Mouse (Mus musculus) Muller cell, postnatal 12 days (primary cell): Measurements from ENCODE around the gene Slc24a3.

ENCODE experiments used
- DNase-seq: peaks from one replicate; pipeline ENCODE4 v3.0.0-alpha.2; 2015; ENCODE audit errors: inconsistent ontology term

The Slc24a3 gene

DNA sequence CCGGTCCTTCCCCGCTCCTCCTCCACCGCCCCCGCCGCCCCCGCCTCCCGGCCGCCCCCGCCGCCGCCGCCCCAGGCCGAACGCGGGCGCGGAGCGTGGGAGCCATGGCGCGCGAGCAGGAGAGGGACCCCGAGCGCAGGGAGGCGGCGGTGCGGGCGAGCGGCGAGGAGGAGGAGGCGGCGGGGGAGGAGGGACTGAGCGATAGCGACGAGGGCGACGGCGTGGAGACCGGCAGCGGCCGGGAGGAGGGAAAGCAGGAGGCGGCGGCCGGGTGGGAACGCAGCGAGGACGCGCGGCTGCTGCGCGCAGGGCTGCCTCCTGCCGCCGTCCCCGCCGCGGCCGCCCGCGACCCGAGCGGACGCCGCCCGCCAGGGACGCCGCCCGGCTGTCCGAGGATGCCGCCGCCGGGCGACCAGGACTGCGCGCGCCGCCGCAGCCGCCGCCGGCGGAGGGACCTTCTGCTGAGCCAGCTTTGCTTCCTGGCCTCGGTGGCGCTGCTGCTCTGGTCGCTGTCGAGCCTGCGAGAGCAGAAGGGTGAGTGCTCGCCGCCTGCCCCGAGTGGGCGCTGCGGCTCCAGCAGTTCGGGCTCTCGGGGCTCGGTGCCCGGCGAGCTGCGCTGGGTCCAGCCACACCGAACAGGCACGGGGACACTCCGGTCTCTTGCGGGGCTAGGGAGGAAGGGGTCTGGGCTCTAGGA is at the start of gene Slc24a3:
Gene Slc24a3 (plus strand): TSS at position 91 of the 697 bp plus-strand sequence.
- DNase-seq, result peak; percentile 91

DNA sequence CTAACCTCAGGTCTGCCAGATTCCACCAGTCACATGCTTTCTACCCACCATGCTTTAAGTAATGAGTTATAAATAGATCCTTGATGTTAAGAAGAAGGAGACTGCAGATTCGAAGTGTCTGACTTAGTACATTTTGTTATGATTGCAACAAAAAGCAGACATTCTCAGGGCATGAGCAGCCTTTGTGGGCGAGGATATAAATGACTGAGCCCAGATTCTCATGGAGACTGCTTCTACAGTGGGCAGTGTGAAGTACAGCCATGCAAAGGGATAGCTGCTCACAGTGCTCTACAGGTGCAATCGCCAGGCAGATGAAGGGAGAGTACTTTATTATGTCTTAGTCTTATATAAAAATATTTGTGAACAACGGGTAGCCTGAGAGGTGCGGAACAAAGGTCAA is 49.8 kb upstream of the Slc24a3 start:
- DNase-seq, result no peak

DNA sequence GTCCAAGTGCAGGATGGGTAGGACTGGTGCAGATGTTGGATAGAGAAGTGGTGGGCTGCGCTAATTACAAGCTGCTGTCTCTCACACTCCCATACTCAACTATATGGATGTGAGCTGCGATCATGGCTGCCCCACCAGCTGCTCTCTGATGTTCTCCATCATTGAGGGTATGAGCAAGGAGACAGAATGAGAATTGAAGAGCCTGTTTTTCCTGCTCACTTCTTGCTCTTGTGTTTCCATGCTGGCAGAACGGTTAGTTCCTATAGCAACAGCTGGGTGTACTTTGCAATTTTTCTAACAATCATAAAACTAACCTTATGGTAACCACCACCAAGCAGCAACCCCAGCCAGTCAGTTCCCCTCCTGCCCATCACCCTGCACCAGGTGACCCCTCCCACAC is 39.8 kb upstream of the Slc24a3 start:
- DNase-seq, result no peak

DNA sequence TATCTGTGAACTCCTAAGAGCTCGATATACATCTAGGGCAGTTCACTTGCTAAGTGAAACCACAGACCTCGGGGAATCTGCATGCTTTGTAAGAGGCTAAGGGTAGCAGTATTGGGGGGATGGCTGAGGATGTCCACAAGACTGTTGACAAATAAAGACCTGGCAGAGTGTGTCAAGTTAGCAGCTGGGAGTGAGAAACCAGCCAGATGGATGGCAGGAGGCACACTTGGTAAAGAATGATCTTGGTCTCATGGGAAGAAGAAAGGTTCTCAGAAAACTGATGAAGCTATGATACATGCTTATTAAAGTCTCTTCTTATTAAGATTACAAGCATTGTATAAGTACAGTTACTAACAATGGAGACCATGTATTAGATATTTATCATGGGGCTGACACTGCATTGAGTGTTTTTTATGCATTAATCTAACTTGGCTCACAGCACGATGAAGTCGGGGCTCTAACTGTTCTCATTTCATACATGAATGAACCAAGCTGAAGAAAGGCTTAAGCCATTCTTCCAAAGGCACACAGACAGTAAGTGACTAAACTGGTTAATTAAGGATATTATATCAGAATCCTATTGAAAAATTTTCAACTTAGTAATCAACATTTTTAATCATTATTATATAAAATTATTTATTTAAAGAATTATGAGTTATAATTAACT is 30.8 kb upstream of the Slc24a3 start:
- DNase-seq, result no peak

DNA sequence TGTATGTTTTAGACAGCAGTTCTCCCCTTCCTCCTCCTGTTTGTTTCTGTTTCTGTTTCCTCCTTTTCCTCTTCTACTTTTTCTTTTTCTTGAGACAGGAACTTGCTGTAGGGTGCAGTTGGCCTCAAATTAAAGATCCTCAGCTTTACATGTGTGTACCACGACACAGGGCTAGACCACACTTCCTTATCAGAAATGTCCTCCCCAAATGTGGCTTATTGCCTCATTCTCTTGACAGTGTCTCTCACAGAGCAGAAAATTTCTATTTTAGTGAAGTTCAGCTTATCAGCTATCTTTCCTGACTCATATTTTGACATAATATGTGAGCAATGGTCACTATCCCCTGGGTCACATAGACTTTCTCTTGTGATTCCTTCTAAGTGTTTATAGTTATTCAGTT is 17.1 kb upstream of the Slc24a3 start:
- no peak for DNase-seq

DNA sequence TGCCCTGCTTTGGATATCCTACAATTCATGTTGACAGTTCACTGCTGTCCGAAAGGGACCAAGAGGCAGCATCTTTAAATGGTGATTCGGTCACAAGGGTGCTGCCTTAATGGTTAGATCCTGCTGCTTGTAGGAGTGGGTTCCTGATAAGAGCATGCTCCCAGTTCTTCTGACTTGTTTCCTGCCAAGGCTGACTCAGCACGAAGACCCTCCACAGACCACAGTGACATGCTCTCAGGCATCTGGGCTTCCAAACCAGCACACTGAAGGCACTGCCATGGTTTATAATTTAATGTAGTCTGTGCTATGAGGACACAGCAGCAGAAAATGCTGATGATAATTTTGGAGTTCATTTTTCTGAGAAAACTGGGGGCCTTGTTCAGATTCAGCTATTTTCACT is 16.7 kb upstream of the Slc24a3 start:
- DNase-seq, result no peak

DNA sequence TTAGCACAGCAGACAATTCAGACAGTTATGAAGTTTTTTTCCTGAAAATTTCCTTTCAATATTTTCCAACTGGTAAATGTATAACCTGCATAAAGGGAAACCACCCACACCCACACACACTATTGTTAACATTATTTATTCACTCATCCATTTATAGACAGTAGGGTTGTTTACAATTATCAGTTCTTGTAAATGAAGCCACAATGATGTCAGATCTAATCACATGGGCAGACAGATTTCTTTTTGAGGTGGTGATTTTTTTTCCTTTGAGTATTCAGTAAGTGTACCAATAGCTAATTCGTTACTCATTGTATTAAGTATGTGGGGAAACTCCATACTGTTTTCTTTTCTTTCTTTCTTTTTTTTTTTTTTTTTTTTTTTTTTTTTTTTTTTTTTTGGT is 15.3 kb upstream of the Slc24a3 start:
- no peak for DNase-seq

DNA sequence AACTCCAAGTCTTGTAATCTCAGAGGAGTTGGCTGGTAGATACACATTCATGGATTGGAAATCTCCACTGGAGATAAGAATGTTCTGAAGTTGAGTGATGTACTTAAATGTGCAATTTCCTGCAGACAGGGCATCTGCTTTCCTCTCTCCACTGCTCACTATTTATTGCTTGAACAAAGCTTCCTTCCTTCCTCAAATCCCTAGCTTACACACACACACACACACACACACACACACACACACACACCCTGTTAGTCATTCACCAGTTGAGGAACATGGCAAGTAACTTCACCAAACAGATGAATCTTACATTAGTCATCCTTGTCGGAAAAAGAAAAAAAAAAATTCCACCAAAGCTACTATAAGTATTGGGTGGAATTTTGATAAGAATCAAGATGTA is 8.6 kb upstream of the Slc24a3 start:
- peak; percentile 30 for DNase-seq

DNA sequence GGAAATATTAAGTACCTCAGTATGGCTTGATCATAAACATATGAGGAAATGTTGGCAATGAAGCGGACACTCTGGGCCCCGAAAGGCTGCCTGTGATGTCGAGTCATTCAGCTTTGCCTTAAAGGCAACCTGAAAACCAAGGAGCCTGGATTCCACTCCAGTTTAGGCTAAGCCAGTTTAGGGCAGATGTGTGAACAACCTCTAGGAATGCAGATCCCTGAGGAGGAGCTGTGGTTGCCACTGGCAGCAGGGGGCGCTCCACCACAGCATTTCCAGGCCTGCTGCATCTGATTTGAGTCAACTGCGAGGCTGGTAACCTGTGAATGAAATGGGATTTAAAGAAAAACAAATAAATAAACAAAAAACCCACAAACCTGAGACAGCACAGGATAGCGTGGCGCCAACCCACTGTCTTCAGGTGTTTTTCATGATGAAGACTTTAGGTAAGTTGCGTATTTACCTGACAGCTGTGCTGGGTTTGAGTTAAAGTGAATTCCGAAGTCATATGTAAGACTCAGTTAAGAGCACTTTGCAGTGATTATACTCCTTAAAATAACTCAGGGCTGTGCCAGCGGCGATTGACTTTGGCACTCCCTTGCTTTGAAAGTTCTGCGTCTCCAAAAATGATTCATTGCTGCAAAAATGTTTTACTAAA is 6.4 kb upstream of the Slc24a3 start:
- peak; percentile 72 for DNase-seq

DNA sequence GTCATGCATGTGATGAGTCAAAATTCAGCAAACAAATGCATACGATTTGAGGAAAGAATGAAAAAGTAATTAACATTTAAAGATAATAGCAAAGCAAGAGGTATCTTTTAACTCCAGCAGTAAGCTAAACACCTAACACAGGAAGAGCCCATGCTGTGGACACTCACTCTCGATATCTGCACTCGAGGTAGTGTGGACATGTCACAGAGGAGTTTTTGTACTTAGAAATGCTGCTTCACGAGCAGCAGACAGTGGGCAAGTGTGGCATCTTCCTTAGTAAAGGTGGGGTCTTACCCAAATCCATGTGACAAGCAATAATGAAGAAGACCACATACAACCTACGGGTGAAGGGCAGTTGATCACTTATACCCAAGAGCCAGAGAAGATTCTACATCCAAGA is 3.5 kb upstream of the Slc24a3 start:
- no peak for DNase-seq

DNA sequence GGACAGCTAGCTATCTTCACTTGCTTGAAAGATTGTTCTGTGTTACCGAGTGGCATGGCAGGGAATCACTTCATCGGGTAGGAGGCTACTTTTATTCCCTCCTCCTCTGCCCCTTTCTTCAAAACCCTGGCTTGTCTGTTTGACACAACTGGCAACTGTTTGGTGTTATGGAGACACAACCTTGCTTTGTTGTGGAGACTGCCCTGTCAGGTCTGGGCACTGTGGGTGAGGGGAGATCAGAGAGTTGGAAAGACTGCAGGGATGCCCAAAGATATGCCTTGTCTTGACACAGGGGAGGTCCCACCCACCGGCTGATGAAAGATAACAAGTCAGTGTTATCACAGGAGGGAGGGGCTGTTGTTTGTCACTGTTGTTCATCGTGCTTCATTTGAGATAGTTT is 3.0 kb upstream of the Slc24a3 start:
- no peak for DNase-seq

DNA sequence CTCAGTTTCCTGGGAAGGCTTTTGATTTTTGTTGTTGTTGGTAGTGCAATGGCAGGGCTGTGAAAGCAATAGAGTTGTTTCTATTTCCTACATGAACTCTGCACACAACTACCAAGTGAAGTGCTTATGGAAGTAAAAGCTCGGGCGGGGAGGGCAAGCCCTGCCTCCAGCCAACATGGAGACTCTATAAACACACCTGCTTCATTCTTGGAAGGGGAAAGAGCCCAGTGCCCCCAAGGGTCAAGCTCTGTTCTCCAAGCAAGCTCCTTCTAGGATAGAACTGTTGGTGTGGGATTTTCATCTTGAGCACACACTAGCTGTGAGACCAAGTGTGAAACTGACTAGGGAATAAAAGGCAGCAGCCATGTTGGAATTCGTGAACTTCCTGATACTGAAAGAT is 2.5 kb upstream of the Slc24a3 start:
- DNase-seq, result no peak

DNA sequence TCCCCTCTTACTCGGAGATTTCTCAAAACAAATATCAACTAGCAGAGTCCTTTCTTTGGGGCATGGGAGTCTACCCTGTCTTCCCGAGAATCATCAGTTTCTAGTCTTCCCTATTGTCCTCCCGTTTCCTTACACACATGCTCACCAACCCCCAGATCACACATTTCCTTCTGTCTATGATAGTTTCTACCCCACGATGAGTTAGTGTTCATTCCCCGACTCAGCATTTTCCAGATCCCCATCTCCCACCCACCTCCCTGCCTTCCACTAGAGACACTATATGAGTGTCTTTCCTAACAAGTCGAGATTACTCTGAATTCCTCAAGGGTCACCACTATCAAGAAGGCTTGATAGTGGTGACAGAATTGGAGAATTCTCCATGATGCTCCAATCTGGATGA is 1.7 kb upstream of the Slc24a3 start:
- DNase-seq, result no peak

DNA sequence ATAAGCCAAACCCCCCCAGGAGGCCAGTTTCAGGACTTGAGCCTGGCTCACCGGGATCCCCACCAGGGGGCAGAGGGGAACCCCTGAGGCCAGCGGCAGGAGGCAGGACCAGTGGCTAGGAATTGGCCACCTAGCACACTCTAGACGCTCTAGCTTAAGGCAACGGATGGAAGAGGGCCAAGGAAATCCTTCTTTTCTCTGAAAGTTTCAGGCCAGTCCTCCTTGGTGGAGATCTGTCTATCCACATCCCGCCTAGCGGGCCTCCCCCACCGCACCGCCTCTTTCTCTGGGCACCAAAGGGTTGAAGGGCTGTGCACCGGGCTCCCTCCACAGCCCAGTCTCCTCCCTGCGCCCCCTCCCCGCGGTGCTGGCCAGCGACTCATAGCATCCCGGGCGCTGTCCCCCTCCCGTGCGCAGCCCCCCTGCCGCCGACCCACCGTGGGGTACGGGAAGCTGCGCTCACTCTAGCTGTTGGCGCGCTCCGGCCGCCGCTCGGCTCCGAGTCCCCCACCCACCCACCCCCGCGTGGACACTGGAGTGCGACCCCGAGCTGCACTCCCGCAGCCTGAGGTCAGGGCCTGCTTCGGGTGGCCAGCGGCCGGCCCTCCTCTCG is 397 bp upstream of the Slc24a3 start:
- DNase-seq, result peak; percentile 81

DNA sequence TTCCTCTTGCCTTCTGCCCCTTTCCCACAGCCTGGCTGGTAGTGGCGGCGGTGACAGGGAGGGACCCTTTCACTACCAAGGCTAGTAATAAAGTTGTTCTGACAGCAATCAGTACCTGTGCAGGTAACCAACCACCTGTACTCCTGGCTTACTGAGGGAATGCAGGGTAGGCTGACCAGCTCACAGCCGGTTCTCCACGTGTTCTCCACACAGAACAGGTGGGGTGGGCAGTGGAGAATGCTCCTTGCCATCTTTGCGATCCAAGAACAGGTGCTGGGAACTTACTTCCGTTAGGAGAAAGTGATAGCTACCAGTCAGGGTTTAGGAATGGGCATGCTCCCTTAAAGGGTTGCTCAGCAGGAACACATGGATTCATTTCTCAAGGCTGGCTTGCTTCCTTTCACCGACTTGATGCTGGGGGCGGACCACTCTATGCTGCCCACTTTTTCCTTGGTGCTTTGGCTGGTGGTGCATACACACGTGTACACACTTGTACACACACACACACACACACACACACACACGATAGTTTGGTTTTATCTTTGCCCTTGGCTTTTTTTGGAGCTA is 934 bp downstream of the Slc24a3 start:
- peak; percentile 51 for DNase-seq

DNA sequence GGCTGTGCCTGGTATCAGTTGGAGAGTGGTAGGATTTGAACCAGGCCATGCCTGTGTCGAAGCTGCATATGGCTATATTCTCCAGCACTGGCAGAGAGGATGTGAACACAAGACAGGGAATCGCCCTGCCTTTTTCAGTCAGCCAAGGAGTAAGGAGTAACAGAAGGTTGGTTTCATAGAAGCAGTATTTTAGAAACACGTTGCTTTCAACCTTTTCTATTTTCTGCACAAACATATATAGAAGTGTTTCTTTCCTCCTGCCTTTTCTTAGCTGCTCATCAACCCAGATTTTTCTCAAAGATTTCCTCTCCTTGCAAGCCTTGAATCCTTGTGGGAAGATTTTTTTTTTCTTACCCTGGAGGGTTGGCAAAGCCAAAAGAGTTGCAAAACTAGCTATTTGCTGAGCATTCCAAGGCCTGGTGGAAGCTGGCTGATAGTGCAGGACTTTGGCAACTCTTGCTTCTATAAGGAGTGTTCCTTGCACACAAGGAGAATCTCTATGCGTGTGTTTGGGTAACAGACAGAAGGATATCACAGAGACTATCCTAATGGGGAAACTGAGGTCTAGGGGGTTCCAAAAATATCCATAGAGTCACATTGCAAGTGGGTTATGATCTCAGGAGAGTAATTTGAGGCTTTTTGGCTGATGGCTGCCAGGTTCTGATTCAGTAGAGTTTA is 5.6 kb downstream of the Slc24a3 start:
- DNase-seq, result no peak

DNA sequence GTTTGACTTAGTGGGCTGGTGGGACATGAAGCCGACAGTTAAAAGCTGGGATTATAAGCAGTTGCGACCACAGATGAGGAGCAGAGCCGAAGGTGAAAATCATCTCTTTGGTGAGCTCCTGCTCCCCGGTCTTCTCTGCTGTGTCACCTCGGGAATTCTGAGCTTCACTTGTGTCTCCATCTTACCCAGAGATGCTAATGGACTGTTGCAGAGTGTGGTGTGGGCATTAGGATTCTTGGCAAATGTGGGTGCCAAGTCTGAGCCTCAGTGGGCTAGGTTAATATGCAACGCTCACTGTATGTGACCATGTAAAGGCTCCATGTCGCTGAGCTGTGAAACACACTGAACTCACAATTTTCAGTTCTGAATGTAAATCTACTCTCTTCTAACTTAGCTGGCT is 7.5 kb downstream of the Slc24a3 start:
- no peak for DNase-seq

DNA sequence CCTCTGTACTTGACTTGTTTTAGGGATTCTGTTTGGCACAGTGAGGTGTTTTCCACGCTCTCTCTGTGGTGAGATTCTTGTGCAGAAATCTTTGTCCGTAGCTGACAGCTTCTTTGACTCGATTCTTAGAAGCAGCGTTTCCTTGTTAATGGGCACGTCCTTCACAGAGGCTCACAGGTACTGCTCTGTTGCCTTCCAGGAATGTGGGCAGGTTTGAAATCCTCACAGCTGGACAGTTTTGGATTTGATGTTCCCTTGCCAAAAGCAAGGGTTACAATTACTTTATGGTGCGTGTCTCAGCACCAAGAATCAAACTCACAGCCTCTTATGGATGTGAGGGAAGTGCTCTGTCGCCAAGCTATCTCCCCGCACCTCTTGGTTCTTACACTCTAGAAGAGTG is 14.9 kb downstream of the Slc24a3 start:
- no peak for DNase-seq

DNA sequence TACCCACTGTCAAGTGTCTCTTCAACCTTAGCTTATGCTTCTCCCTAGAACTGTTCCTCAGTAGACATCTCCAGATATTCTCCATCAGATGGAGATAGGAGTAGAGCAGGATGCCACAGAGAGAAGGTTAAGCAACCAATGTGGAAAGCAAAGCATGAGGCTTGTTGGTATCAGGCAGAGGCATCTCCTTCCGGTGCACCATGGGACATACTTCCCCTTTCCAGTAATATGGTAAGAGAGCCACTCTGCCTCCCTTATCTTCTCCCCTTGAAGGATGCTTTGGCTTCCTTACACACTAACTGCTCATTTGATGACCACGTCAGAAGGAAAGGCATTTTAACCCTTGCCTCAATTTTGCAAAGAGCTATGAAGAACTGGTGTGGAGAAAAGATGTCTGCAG is 21.3 kb downstream of the Slc24a3 start:
- no peak for DNase-seq

DNA sequence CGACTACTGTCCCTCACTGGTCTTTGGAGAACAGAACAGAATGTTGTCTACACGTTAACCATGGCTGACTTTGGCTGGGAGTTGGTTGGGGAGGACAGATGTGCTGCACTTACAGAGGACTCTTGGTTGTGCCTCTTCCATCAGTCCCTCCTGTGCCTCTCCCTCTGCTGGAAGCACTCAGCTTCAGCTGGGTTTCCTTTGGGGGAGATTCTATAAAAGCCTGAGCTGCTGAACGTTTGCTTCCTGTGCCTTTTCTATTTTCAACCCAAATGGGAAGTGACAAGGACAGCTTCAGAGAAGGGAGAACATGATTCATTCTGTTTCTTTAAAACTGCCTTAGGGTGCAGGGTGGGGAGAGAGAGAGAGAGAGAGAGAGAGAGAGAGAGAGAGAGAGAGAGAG is 28.5 kb downstream of the Slc24a3 start:
- DNase-seq, result no peak

DNA sequence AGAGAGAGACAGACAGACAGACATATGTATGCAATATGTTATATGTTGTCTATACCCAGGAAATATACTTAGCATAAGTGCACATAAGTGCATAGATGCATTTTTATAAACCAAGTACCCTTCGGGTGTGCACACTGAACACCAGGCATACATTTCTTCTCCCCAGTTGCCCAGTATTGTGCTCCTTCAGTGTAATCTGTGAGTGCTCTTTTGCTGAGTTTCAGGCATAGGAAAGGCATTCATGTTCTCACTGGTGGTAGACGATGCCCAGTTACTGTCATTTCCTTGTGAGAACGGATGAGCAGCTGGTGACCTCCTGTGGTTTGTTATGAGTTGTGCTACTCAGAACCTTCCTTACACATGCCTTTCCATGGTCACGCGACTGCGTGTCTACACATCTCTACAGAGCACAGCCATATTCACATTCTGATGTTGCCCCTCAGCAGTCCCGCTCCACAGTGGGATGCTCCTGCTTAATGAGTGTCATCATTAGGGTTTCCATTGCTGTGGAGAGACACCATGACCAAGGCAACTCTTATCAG is 29.0 kb downstream of the Slc24a3 start:
- no peak for DNase-seq

DNA sequence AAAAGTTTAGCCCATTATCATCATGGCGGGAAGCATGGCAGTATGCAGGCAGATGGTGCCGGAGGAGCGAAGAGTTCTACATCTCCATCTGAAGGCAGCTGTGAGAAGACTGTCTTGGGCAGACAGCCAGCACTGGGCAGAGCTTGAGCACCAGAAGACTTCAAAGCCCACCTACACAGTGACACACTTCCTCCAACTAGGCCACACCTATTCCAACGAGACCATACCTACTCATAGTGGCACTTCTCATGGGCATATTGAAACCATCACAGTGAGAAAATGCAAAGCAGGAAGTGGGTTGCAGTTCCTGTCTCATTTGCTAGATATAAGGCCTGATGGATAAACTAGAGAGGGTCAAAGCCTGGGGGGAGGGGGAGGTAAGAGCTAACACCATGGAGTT is 29.5 kb downstream of the Slc24a3 start:
- DNase-seq, result no peak
